Mouse (Mus musculus) small intestine, adult 2 months (tissue): ENCODE measurements at regions not wholly inside any gene's neighbourhood (a gene's known extent, or its start where the extent isn't known, plus 50 kb on each side); places are given as distances from the start of the nearest gene placed in this dataset.

Experiments
- H3K27ac ChIP-seq: fragments of 200-500 bp; 2 replicates; pipeline ENCODE4 v1.5.1; 2012; ENCODE audit warnings: low read depth, low read length, control low read depth, inconsistent platforms; ENCODE audit not compliant: insufficient read depth
- H3K27me3 ChIP-seq: fragments of 200-500 bp; 2 replicates; pipeline ENCODE4 v1.6.1; 2012; ENCODE audit warnings: mild to moderate bottlenecking, moderate library complexity, low read length, inconsistent platforms; ENCODE audit not compliant: control insufficient read depth, insufficient read depth
- H3K36me3 ChIP-seq: fragments of 200-500 bp; 2 replicates; pipeline ENCODE4 v1.6.1; 2012; ENCODE audit warnings: mild to moderate bottlenecking, low read length, control low read depth, inconsistent platforms; ENCODE audit not compliant: control insufficient read depth, insufficient read depth
- H3K4me1 ChIP-seq: fragments of 200-500 bp; 2 replicates; pipeline ENCODE4 v1.6.1; 2012; ENCODE audit warnings: low read length, inconsistent platforms, mixed read lengths; ENCODE audit not compliant: control insufficient read depth, insufficient read depth, insufficient read length
- H3K4me3 ChIP-seq: fragments of 200-500 bp; 2 replicates; pipeline ENCODE4 v1.5.1; 2012; ENCODE audit warnings: low read depth, mild to moderate bottlenecking, control low read depth, inconsistent platforms, low read length, moderate library complexity
- CTCF ChIP-seq: fragments of 200-500 bp; IDR thresholded peaks from 2 replicates; pipeline ENCODE4 v1.5.1; 2012; ENCODE audit warnings: low read depth, mild to moderate bottlenecking, control low read depth, inconsistent platforms, low read length, moderate library complexity, mixed read lengths; ENCODE audit not compliant: insufficient replicate concordance, insufficient read length; ENCODE audit errors: extremely low read depth
- POLR2A ChIP-seq: fragments of 200-500 bp; IDR thresholded peaks from 2 replicates; pipeline ENCODE4 v1.6.1; 2012; ENCODE audit warnings: low read depth, mild to moderate bottlenecking, control low read depth, inconsistent platforms, low read length, moderate library complexity
- WGBS: fragments of 180-500 bp; shearing (Covaris S2); methylation state at CpG from one replicate; pipeline ENCODE4 v1.1.7; 2018; 5-methylcytosine and 5-hydroxymethylcytosine counted together

DNA sequence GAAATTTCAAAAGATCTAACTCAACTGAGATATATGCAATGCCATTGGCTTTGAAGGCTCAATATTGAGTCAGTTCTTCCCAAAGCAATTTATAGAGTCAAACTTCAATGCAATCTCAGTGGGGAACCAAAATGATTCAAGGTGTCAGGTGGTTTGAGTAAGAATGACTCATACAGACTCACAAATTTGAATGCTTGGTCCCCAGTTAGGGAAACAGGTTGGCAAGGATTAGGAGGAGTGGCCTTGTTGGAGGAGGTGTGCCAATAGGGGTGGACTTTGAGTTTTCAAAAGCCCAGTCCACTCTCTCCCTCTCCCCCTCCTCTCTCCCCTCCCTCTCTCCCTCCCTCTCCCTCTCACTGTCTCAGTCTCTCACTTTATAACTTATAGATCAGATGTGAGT, 52.8 kb upstream of the Smad1 start:
- no peaks in the 10 kb centered on the region for H3K36me3 ChIP-seq
- no peaks in the 10 kb centered on the region for H3K27me3 ChIP-seq
- no peak overlapping the region for H3K4me3 ChIP-seq
- H3K27ac ChIP-seq: no peak overlapping the region
- no peaks in the 10 kb centered on the region for H3K4me1 ChIP-seq
- TF ChIP-seq CTCF: no peak
- no peak for TF ChIP-seq POLR2A

DNA sequence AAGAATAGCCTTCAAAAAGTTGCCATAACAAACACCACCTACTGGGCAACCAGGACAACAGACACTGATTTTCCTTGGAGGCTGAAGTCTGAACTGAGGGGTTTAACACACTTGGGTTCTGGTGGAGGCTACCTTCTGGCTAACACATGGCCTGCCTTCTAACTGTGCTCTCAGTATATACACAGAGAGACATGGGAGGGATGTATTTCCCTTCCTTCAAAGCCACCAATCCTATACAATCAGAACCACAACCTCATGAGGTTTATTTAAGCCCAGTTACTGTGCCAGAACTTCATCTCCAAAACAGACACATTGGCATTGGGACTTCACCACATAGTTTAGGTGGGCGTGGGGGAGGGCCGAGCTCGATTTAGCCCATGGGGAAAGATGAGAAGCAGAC, 50.1 kb upstream of the Smad1 start:
- Histone ChIP-seq H3K27me3 (no peaks in the 10 kb centered on the region), H3K36me3 (no peaks in the 10 kb centered on the region), H3K4me3 (no peak overlapping the region), H3K27ac (no peak overlapping the region), H3K4me1 (no peaks in the 10 kb centered on the region)
- no peak for TF ChIP-seq POLR2A
- no peak for TF ChIP-seq CTCF
- 76% methylated on average over 3 of the region's 3 CpGs for WGBS
